Mouse (Mus musculus) gastrocnemius, adult 2 months (tissue): Measurements from ENCODE around the gene Fam129b. TPM values are rescaled to one million over a fixed set of nuclear protein-coding genes. Genes with fewer than 3 reads are reported as not detected.
A peak's percentile ranks its signal among the peaks of the same experiment; 100 is the strongest.

Experiments used
- DNase-seq: peaks from one replicate; pipeline ENCODE4 v3.0.0; 2022
- H3K27ac ChIP-seq: fragments of 200-600 bp; 2 replicates; pipeline ENCODE4 v1.8.1; 2022; ENCODE audit warnings: mild to moderate bottlenecking
- H3K4me3 ChIP-seq: fragments of 200-600 bp; 2 replicates; pipeline ENCODE4 v1.8.1; 2022; ENCODE audit warnings: mild to moderate bottlenecking, moderate library complexity
- CTCF ChIP-seq: fragments of 200-600 bp; IDR thresholded peaks from 2 replicates; pipeline ENCODE4 v1.8.1; 2022; ENCODE audit warnings: antibody characterized with exemption, mild to moderate bottlenecking, moderate library complexity
- intact Hi-C: fragments of 180-260 bp; cut with DNase I; formaldehyde crosslinking; loops from one replicate; pipeline ENCODE4 v1.15.1; 2025
- total RNA-seq, 2 experiments: library from RNA; stranded (reverse); gene quantifications; 2 replicates each; pipeline ENCODE4 v1.2.3; 2021

Gene Fam129b
- total RNA-seq, 2 experiments from 2014 or later = 4.8 to 7.2 TPM

- Histone ChIP-seq H3K4me3 (no peak overlapping the region), H3K27ac (no peak overlapping the region)
- intact Hi-C loops = no loop called here
- DNase-seq = no peak
- TF ChIP-seq CTCF = no peak
These were observed 46.6 kb downstream of the Fam129b start for GRCm38 (mm10) chr2:32922564-32922963.

GRCm38 (mm10) chr2:32923551-32924250 is 47.8 kb downstream of the Fam129b start:
- DNase-seq = no peak
- Histone ChIP-seq H3K27ac (no peak overlapping the region), H3K4me3 (no peak overlapping the region)
- TF ChIP-seq CTCF = no peak
- intact Hi-C loops = no loop called here

DNA sequence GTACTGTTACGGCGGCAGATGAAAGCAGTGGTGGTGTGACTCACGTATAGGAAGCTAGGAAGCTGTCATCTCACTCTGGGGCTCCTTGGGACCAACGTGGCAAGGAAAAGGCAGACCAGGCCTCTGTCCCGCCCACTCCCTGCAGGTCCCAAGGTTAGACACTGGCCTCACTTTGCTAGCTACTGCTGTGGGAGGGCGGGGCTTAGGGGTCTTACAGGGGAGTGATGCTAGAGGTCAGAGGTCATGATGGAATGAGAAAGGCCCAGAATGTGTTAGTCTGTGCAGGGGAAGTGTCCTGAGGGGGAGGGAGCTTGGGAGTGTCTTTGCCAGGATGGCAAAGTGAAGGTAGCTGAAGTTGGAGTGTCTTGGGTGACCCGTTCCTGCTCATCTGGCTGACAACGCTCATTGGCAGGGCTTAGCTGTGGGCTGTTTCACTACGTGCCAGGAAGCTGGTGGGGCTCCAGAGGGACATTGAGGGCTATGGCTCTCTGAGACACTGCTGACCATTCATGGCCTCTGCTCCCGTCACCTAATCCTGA is 48.5 kb downstream of the Fam129b start:
- Histone ChIP-seq H3K4me3 (no peak overlapping the region), H3K27ac (no peak overlapping the region)
- intact Hi-C loops = no loop called here
- no peak for DNase-seq
- TF ChIP-seq CTCF = no peak

GRCm38 (mm10) chr2:32926330-32927075 is 50.6 kb downstream of the Fam129b start:
- Histone ChIP-seq H3K4me3 (no peak overlapping the region), H3K27ac (no peak overlapping the region)
- TF ChIP-seq CTCF = no peak
- no peak for DNase-seq
- intact Hi-C loops = loop anchor here (1.0 kb wide), 1 partner anchor 66 kb away; no protein-coding TSS in a partner anchor

- intact Hi-C loops = loop anchor here (1.0 to 2.0 kb wide), 2 partner anchors 63 to 67 kb away; no protein-coding TSS in a partner anchor
- TF ChIP-seq CTCF = no peak
- peak overlapping the region; percentile 43; the same call in 1 of the 2 replicates for H3K27ac ChIP-seq
These were observed 51.8 kb downstream of the Fam129b start for GRCm38 (mm10) chr2:32927624-32928234.

GRCm38 (mm10) chr2:32928235-32928946 is 52.5 kb downstream of the Fam129b start:
- H3K4me3 ChIP-seq = no peak overlapping the region
- intact Hi-C loops = loop anchor here (2.0 kb wide), 1 partner anchor 64 kb away; no protein-coding TSS in a partner anchor
- H3K27ac ChIP-seq = peak overlapping the region; percentile 43; the same call in 1 of the 2 replicates
- peak; percentile 86 for DNase-seq
- peak; percentile 89 for TF ChIP-seq CTCF

More at GRCm38 (mm10) chr2:32927624-32928234, 51.8 kb downstream of the Fam129b start:
- H3K4me3 ChIP-seq = no peak overlapping the region
- no peak for DNase-seq

DNA sequence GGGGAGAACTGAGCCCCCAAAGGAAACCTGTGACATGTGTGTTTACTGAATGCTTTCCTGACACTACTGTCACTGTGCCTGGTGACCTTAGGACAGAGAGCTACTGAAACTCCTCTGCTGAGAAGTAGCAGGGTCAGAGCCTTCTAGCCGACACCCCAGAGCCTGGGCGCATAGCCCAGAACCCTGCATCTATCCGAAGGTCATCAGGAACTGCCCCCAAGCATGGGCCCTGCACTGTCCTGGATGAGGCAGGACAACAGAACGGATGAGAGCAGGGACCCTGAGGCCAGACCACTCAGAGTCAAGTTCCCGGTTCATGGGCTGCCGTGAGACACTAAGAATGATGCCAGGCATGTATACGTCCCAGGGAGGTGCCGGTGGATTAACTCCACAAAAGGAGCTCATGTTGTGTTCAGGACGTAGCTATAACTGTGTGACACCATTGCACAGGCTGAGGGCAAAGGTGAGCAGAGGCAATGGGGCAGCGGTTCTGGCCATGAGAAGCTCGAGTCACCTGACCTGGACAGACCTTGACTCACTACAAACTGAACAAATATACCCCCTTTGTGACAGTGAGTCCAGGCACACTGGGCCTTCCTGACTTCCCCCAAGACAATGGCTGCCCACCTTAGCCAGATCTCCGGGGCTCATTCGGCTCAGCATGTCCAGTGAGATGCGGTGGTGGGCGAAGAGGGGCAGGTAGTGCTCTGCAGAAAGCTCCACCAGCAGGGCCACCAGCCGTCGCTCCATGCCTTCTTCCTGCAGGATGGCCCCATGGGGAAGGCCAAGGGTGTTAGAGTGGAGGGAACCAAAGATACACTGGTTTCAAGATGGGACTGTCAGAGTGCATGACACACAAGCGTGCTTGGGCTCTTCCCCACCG is 53.3 kb downstream of the Fam129b start:
- Histone ChIP-seq H3K27ac (no peak overlapping the region), H3K4me3 (no peak overlapping the region)
- intact Hi-C loops = loop anchor here (2.0 kb wide), 1 partner anchor 64 kb away; no protein-coding TSS in a partner anchor
- TF ChIP-seq CTCF = no peak
- DNase-seq = no peak

GRCm38 (mm10) chr2:32931730-32932129 is 55.8 kb downstream of the Fam129b start:
- no peak for TF ChIP-seq CTCF
- Histone ChIP-seq H3K27ac (no peak overlapping the region), H3K4me3 (no peak overlapping the region)
- intact Hi-C loops = no loop called here
- no peak for DNase-seq

DNA sequence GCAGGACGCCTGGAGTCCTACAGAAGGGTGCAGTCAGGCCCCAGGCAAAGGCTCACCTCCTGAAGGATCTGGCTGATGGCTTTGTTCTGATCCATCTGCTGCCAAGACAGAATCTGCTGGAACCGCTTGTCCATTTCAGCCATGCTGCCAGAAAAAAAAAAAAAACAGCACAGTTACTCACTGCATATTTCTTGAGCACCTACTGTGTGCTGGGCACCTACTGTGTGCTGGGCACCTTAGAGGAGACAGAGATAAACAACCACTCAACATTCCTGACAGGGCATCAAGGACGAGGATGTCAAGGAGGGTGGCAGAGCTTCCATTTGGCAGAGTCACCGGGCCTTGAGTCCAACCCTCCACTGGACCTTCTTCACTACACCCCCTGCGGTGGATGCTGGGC is 62.8 kb downstream of the Fam129b start:
- no peak overlapping the region for H3K4me3 ChIP-seq
- H3K27ac ChIP-seq = no peak overlapping the region
- TF ChIP-seq CTCF = no peak
- DNase-seq = no peak
- intact Hi-C loops = no loop called here

DNA sequence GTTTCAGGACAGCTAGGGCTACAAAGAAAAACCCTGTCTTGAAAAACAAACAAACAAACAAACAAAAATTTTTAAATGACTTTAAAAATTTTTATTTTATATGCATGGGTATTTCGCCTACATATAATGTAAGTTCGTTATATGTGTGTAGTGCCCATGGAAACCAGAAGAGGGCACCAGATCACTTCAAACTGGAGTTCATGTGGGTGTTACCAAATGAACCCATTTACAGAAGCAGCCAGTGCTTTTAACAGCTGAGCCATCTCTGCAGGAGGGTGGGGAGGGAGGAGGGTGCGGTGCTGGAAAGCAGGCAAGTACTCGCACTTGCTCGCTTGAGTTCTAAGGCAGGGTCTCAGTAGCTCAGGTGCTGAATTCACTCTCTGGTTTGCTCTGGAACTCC is 63.5 kb downstream of the Fam129b start:
- DNase-seq = no peak
- Histone ChIP-seq H3K4me3 (no peak overlapping the region), H3K27ac (no peak overlapping the region)
- intact Hi-C loops = no loop called here
- TF ChIP-seq CTCF = peak; percentile 73

DNA sequence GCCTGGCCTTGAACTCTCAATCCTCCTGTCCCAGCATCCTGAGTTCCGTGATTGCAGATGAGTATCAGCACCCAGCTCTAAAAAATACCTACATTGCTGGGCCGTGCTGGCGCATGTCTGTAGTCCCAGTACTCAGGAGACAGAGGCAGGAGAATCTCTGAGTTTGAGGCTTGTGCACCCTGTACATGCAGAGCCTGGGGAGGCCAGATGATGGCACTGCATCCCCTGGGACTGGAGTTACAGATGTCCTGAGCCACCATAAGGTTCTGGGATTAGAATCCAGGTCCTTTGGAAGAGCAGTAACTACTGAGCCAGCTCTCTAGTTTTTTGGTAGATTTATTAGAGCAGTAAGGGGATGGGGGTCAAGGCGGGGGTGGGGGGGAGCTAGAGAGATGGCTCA is 64.6 kb downstream of the Fam129b start:
- no peak overlapping the region for H3K4me3 ChIP-seq
- DNase-seq = no peak

More for the DNA sequence above, 64.6 kb downstream of the Fam129b start:
- intact Hi-C loops = no loop called here
- H3K27ac ChIP-seq = no peak overlapping the region
- TF ChIP-seq CTCF = no peak
